Mouse (Mus musculus): ENCODE measurements around the gene Rere. TPM values are rescaled to one million over a fixed set of nuclear protein-coding genes. Genes with fewer than 3 reads are reported as not detected.

Gene Rere
- polyA plus RNA-seq, 1 experiment from 2014 or later: 16.0 TPM

DNA sequence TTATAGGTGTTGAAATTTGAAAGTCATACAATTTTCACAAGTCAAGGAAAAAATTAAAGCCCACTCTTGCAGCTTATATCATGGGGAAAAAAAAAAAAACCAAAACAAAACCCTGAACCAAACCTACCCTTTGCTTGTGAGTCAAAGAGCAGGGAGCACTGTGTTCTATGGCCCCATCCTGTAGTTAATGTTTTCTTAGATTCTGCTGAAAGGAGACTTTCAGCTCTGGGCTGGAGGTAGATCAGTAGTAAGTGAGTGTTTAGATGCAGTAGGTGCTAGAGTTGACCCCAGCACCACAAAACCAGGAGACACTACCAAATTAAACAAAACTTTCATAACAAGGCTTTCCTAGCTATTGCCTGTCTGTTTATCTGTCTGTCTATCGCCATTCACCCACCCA is 133.3 kb downstream of the Rere start:
- Histone ChIP-seq H3K4me2 (replicated peaks; ENCODE audit: low read depth, low read length) (no peak overlapping the region), H3K4me1 (ENCODE audit: insufficient read depth, low read depth, low read length) (no peaks in the 10 kb centered on the region; the same call in 1 of the 2 replicates), H3K27ac (ENCODE audit: low read length) (no peak overlapping the region), H3K9ac (replicated peaks; ENCODE audit: low read depth) (no peak overlapping the region), H3K4me3 (ENCODE audit: low read depth, low read length) (no peak overlapping the region), H3K27me3 (replicated peaks; ENCODE audit: insufficient read depth, low read length) (no peaks in the 10 kb centered on the region), H3K9me3 (ENCODE audit: low read length) (no peaks in the 10 kb centered on the region), H3K36me3 (ENCODE audit: insufficient read depth, low read length) (no peaks in the 10 kb centered on the region; the same call in 1 of the 2 replicates)
- DNase-seq (ENCODE audit: low spot score) (no peak), ATAC-seq (no peak)
- TF ChIP-seq CTCF (IDR thresholded peaks at IDR 0.05): no peak
- TF ChIP-seq EP300 (IDR thresholded peaks at IDR 0.05): no peak
- WGBS: 69% methylated on average over 1 of the region's 1 CpGs

DNA sequence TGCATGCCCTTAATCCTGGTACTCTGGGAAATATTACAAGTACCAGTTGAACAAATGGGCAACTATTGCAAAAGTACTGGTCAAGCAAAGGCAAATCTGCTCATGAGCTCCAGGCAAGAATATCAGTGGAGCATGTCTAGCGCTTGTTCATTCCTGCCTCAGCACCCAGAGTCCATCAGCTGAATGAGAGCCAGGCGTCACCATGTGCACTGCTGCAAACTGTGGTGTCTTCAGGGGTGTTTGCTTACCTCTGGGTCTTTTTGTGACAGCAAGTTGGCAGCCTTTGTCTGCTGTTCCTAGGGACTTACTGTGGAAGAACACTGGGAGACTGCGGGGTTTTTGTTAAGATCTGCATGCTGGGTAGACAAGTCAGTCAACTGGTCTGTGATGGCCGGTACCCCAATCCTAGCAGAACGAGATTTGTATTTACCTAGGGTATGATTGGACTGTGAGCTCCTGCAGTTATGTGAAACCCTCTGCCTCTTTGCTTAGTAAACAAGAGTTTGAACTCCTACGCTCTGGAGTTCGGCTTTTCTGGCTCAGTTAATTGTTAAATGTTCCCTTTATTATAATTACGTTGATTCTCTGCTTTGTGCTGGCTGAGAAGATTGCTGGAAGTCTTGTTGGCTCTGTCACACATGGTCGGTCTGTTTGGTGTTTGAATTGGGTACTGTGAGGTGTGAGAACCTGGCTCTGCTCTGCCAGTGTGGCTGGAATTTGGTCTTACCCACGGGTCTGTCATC is 134.0 kb downstream of the Rere start:
- no peaks in the 10 kb centered on the region for H3K27me3 ChIP-seq (replicated peaks; ENCODE audit: insufficient read depth, low read length)
- H3K9me3 ChIP-seq (ENCODE audit: low read length): no peaks in the 10 kb centered on the region
- no peaks in the 10 kb centered on the region; the same call in 1 of the 2 replicates for H3K36me3 ChIP-seq (ENCODE audit: insufficient read depth, low read length)
- no peak overlapping the region for H3K27ac ChIP-seq (ENCODE audit: low read length)
- no peak overlapping the region for H3K4me3 ChIP-seq (ENCODE audit: low read depth, low read length)
- DNase-seq (ENCODE audit: low spot score): no peak
- TF ChIP-seq EP300 (IDR thresholded peaks at IDR 0.05) (no peak), CTCF (IDR thresholded peaks at IDR 0.05) (no peak)
- H3K4me1 ChIP-seq (ENCODE audit: insufficient read depth, low read depth, low read length): no peaks in the 10 kb centered on the region; the same call in 1 of the 2 replicates
- H3K4me2 ChIP-seq (replicated peaks; ENCODE audit: low read depth, low read length): no peak overlapping the region
- peak; percentile 26; the same call in 1 of the 2 replicates for ATAC-seq
- no peak overlapping the region for H3K9ac ChIP-seq (replicated peaks; ENCODE audit: low read depth)
- WGBS: 56% methylated on average over 10 of the region's 10 CpGs

DNA sequence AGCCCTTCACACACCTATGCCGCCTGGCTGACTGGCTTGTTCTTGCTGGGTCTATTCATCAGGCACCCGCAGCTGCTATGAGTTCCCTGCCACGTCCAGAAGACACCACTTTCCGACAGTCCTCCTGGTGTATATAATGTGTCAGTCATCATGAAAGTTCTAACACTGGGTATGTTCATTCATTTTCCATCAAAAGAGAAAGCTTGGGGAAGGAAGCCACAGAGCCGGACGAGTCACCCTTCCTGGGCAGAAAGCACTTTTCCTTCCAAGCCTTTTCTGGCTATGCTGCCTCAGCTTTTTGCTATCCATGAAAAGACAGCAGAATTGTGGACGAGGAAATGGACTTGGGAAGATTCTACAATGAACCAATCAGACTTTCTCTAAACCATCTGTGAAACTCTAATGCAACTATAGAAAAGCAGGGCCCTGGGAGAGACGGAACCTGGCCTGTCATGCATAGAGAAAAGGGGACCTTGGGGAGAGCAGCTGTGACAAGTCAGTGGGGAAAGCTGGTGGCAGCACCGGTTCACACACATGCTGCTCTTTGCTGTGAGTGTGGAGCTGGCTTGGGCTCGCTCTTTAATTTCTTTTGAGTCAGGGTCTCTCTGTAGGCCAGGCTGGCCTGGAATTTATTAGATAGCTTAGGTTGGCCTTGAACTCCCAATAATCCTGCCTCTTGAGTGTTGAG is 139.3 kb downstream of the Rere start:
- no peak overlapping the region for H3K4me3 ChIP-seq (ENCODE audit: low read depth, low read length)
- no peaks in the 10 kb centered on the region for H3K27me3 ChIP-seq (replicated peaks; ENCODE audit: insufficient read depth, low read length)
- no peaks in the 10 kb centered on the region for H3K9me3 ChIP-seq (ENCODE audit: low read length)
- TF ChIP-seq CTCF (IDR thresholded peaks at IDR 0.05) (no peak), EP300 (IDR thresholded peaks at IDR 0.05) (no peak)
- H3K4me1 ChIP-seq (ENCODE audit: insufficient read depth, low read depth, low read length): no peaks in the 10 kb centered on the region
- DNase-seq (ENCODE audit: low spot score): no peak
- 75% methylated on average over 10 of the region's 10 CpGs for WGBS
- no peak for ATAC-seq
- no peak overlapping the region for H3K4me2 ChIP-seq (replicated peaks; ENCODE audit: low read depth, low read length)
- H3K27ac ChIP-seq (ENCODE audit: low read length): no peak overlapping the region
- H3K9ac ChIP-seq (replicated peaks; ENCODE audit: low read depth): no peak overlapping the region
- H3K36me3 ChIP-seq (ENCODE audit: insufficient read depth, low read length): no peaks in the 10 kb centered on the region

DNA sequence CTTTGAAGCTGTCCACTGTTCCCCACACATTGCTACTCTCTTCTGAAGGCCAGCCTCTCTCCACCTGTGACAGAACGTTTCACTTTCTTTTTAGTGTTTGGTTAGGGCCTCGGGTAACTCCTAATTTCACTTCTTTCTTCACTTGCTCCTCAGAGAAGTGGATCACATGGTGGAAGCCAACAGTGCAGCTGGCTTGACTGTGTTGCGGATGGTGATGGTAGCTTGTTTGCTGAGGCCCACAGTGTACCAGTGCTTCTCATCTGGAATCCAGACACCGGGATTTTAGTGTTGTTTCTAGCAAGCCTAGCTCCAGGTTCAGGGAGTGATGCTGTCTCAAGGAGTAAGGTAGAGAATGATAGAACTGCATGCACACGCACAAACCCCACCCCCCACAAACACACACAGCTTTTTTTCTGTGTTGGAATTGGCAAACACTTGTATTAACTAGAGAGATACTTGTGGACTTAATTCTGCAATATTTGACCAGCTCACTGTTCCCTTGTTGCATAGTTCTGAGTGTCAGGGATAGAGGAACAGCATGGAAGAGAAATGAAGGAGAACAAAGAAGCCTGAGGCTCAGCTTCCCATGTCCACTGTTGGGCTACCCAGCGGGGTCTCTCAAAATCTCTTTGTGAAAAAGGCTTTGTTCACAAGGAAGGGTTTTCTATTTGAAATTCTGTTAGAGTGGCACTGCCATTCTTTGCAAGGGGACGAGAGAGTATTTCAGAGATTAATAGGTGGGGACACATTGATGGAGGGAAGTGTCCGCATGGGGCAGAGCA is 144.8 kb downstream of the Rere start:
- H3K4me3 ChIP-seq (ENCODE audit: low read depth, low read length): no peak overlapping the region
- ATAC-seq (peak; percentile 74), DNase-seq (ENCODE audit: low spot score) (peak; percentile 55)
- H3K4me1 ChIP-seq (ENCODE audit: insufficient read depth, low read depth, low read length): no peaks in the 10 kb centered on the region
- no peaks in the 10 kb centered on the region for H3K27me3 ChIP-seq (replicated peaks; ENCODE audit: insufficient read depth, low read length)
- H3K9ac ChIP-seq (replicated peaks; ENCODE audit: low read depth): no peak overlapping the region
- no peak overlapping the region for H3K27ac ChIP-seq (ENCODE audit: low read length)
- 0 out of 2 replicates have a peak overlapping the region, but pooled peaks have one; percentile 3 for H3K4me2 ChIP-seq (replicated peaks; ENCODE audit: low read depth, low read length)
- no peaks in the 10 kb centered on the region for H3K9me3 ChIP-seq (ENCODE audit: low read length)
- WGBS: 47% methylated on average over 8 of the region's 8 CpGs
- H3K36me3 ChIP-seq (ENCODE audit: insufficient read depth, low read length): no peaks in the 10 kb centered on the region
- TF ChIP-seq EP300 (IDR thresholded peaks at IDR 0.05) (no peak), CTCF (IDR thresholded peaks at IDR 0.05) (no peak)

DNA sequence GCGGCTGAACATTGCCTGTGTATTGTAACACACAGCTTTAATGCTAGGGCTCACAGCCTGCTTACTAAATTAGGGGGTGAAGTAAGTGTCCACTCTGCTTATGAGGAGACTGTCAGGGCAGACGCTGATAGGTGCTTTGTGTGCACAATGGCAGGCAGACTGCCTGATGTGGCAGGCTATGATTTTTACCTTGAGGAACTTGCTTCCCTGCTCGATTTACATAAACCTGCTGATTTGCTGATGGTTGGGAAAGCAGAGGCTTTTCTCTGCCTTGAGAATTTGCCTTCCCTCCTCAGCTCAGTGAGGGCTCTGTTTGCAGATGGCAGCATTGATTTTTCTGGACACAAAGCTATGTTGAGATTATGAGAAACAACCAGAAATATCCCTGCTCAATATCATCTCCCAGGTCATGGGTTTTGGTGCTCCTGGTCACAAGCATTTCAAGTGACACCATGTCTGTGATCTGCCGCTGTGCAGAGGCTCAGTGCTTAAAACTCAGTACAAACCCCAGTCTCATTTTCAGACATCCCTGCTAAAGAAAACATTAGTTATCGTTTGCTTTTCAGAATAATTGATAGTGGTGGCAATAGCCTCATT is 145.5 kb downstream of the Rere start:
- DNase-seq (ENCODE audit: low spot score) (no peak), ATAC-seq (no peak)
- no peak for TF ChIP-seq CTCF (IDR thresholded peaks at IDR 0.05)
- no peak for TF ChIP-seq EP300 (IDR thresholded peaks at IDR 0.05)
- H3K27ac ChIP-seq (ENCODE audit: low read length): no peak overlapping the region
- 56% methylated on average over 5 of the region's 5 CpGs for WGBS
- no peaks in the 10 kb centered on the region for H3K9me3 ChIP-seq (ENCODE audit: low read length)
- H3K27me3 ChIP-seq (replicated peaks; ENCODE audit: insufficient read depth, low read length): no peaks in the 10 kb centered on the region
- no peak overlapping the region for H3K4me3 ChIP-seq (ENCODE audit: low read depth, low read length)
- H3K36me3 ChIP-seq (ENCODE audit: insufficient read depth, low read length): no peaks in the 10 kb centered on the region
- H3K4me2 ChIP-seq (replicated peaks; ENCODE audit: low read depth, low read length): no peak overlapping the region
- H3K9ac ChIP-seq (replicated peaks; ENCODE audit: low read depth): no peak overlapping the region
- no peaks in the 10 kb centered on the region for H3K4me1 ChIP-seq (ENCODE audit: insufficient read depth, low read depth, low read length)

DNA sequence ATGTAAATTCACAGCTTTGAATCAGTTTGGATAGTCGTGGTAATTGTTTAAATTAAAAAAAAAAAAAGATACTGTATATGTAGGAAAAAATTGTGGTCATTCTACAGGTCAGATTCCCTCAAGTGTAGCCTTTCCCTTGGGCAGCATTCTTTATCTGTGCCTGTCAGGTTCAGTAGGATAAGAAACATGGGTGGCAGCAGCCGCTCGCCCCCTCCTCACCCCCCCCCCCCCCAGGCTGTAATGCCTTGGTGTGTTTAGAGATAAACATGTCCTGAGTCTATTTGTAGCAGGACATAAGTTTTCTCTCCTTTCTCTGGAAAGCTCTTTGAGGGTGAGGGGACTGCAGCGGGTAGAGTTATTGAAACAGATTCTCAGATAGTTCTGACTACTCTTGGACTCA is 147.3 kb downstream of the Rere start:
- no peak overlapping the region for H3K4me2 ChIP-seq (replicated peaks; ENCODE audit: low read depth, low read length)
- ATAC-seq (no peak), DNase-seq (ENCODE audit: low spot score) (no peak)
- no peak overlapping the region for H3K9ac ChIP-seq (replicated peaks; ENCODE audit: low read depth)
- no peak overlapping the region for H3K4me3 ChIP-seq (ENCODE audit: low read depth, low read length)
- H3K4me1 ChIP-seq (ENCODE audit: insufficient read depth, low read depth, low read length): no peaks in the 10 kb centered on the region
- WGBS: 68% methylated on average over 4 of the region's 4 CpGs
- H3K27me3 ChIP-seq (replicated peaks; ENCODE audit: insufficient read depth, low read length): no peaks in the 10 kb centered on the region
- H3K27ac ChIP-seq (ENCODE audit: low read length): no peak overlapping the region
- H3K36me3 ChIP-seq (ENCODE audit: insufficient read depth, low read length): no peaks in the 10 kb centered on the region
- no peaks in the 10 kb centered on the region for H3K9me3 ChIP-seq (ENCODE audit: low read length)
- TF ChIP-seq EP300 (IDR thresholded peaks at IDR 0.05) (no peak), CTCF (IDR thresholded peaks at IDR 0.05) (no peak)

All from lung, postnatal 0 days (tissue).